Mouse (Mus musculus): ENCODE results near the gene Cntnap4.

DNA sequence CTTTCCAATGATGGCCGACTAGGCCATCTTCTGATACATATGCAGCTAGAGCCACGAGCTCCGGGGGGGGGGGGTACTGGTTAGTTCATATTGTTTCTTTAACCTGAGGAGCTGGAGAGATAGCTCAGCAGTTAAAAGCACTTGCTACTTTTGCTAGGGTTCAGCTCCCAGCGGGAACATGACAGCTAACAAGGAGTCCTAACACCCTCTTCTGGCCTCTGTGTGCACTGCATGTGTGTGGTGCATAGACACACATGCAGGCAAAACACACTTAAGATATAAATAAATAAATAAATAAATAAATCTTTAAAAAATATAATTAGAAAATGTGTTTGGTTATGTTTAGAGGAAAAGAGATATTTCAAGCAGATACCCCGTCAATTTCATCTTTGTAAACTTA is 339.7 kb downstream of the Cntnap4 start:
- TF ChIP-seq CTCF (IDR thresholded peaks at IDR 0.05; ENCODE audit: low read depth) (peak; percentile 41), EP300 (optimal IDR thresholded peaks at IDR 0.05) (no peak)
